Mouse (Mus musculus) midbrain, embryonic 11.5 days (tissue): ENCODE results near the gene Gm13283. TPM values are rescaled to one million over a fixed set of nuclear protein-coding genes. Genes with fewer than 3 reads are reported as not detected.
"Not testable (repeated sequence)": the region's sequence is repeated elsewhere in the genome, so short reads cannot be mapped to it uniquely, and the experiment has no call there.

Experiments
- ATAC-seq: fragments of 200-750 bp; cut with Nextera tagmentation; 2 replicates; pipeline ENCODE4 v1.8.0; 2017; ENCODE audit warnings: moderate TSS enrichment, moderate library complexity; ENCODE audit not compliant: low FRiP score
- DNase-seq: peaks from one replicate; pipeline ENCODE4 v3.0.0; 2015; ENCODE audit warnings: low spot score; ENCODE audit errors: missing footprints
- H3K27ac ChIP-seq: fragments of 300-500 bp; sonication (generic); 2 replicates; pipeline ENCODE4 v1.5.1; 2014; ENCODE audit warnings: low read depth, low read length
- H3K27me3 ChIP-seq: fragments of 300-500 bp; sonication (generic); 2 replicates; pipeline ENCODE4 v1.6.1; 2014; ENCODE audit warnings: mild to moderate bottlenecking, low read length, moderate library complexity, mixed read lengths; ENCODE audit not compliant: control insufficient read depth, insufficient read depth
- H3K36me3 ChIP-seq: fragments of 300-500 bp; sonication (generic); 2 replicates; pipeline ENCODE4 v1.6.1; 2014; ENCODE audit warnings: mild to moderate bottlenecking, low read length, moderate library complexity, mixed read lengths; ENCODE audit not compliant: control insufficient read depth, insufficient read depth
- H3K4me1 ChIP-seq: fragments of 300-500 bp; sonication (generic); 2 replicates; pipeline ENCODE4 v1.6.1; 2014; ENCODE audit warnings: low read length; ENCODE audit not compliant: control insufficient read depth, insufficient read depth
- H3K4me2 ChIP-seq: fragments of 300-500 bp; sonication (generic); 2 replicates; pipeline ENCODE4 v1.6.1; 2014; ENCODE audit warnings: mild to moderate bottlenecking, moderate library complexity
- H3K4me3 ChIP-seq: fragments of 300-500 bp; sonication (generic); 2 replicates; pipeline ENCODE4 v1.5.1; 2014; ENCODE audit warnings: low read depth, low read length
- H3K9ac ChIP-seq: fragments of 300-500 bp; sonication (generic); 2 replicates; pipeline ENCODE4 v1.6.1; 2014; ENCODE audit warnings: low read length
- H3K9me3 ChIP-seq: fragments of 300-500 bp; sonication (generic); 2 replicates; pipeline ENCODE4 v1.6.1; 2016; ENCODE audit warnings: low read length; ENCODE audit not compliant: control insufficient read depth
- WGBS: fragments of 180-500 bp; shearing (Covaris S2); extraction: QIAGEN DNeasy Blood & Tissue Kit; methylation state at CpG from one replicate; pipeline ENCODE4 v1.1.7; 2014; 5-methylcytosine and 5-hydroxymethylcytosine counted together
- polyA plus RNA-seq: library from polyadenylated mRNA; unstranded; fragments of >200 nt; fragmentation: Nextera tagmentation; extraction: Ambion mirVana; gene quantifications from 2 replicates; pipeline ENCODE4 v1.2.1, GENCODE M21; 2014

The Gm13283 gene
- polyA plus RNA-seq, 1 experiment from 2014 or later = 0.15 TPM

DNA sequence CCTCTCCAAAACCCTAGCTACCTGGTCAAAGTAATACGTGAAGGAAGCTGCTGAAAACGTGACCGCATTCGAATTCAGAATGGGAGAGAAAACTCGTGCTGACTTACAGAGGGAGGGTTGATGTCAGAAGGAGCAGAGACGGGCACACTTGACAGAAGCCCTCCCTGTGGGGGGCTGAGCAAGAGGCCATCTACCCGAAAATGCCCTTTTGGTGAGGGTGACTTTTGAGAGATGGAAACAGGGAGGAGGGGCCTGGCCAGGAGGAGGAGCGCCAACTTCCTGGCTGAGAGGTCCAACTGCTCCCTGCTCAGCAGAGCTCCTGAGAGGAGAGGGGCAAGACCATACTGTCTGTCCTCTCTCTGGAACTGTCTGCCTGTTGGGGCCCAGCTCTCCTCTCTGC lies 45.3 kb downstream of the Gm13283 start, which contains the start of gene Gm13288:
Gene Gm13288 (plus strand): TSS at position 301 of the 400 bp plus-strand sequence.
- not testable (repeated sequence) for H3K27ac ChIP-seq, H3K9ac ChIP-seq, H3K4me2 ChIP-seq, H3K4me1 ChIP-seq, H3K27me3 ChIP-seq, H3K4me3 ChIP-seq, H3K36me3 ChIP-seq, ATAC-seq, H3K9me3 ChIP-seq, DNase-seq
- WGBS = no CpG with 5 or more reads among the region's 8 CpGs

DNA sequence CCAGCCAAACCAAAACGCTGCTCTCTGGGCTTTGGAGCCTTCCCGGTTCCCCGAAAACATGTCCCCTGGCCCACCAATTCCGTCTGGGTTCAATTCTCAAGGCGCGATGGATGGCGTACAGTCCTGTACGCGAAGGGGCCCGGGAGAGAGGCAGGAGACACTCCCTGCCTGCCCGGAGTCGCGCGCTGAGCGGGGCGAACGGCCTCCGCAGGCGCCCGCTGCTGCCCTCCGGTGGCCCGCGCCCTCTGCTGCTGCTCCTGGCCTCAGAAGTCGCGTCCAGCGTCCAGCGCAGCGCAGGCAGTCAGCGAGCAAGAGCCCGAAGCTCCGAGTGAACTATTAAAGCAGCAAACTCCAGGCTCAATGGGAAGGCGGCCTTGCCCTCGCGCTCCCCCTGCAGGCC lies 45.8 kb downstream of the Gm13283 start:
- H3K36me3 ChIP-seq, DNase-seq, H3K4me3 ChIP-seq, H3K27me3 ChIP-seq, H3K4me2 ChIP-seq, H3K9me3 ChIP-seq, H3K9ac ChIP-seq, H3K27ac ChIP-seq, H3K4me1 ChIP-seq, ATAC-seq: not testable (repeated sequence)
- WGBS = 0% methylated on average over 11 of the region's 34 CpGs

Other genes starting within 250 kb of the Gm13283 start
- gene Ifnb1, start 237.3 kb upstream of the Gm13283 start, polyA plus RNA-seq = not detected in 2 replicates
- gene Ifna15, start 201.9 kb upstream of the Gm13283 start, polyA plus RNA-seq = not detected in 2 replicates
- not detected in 2 replicates for gene Ifna14, start 188.3 kb upstream of the Gm13283 start, polyA plus RNA-seq
- gene Ifna9, start 167.7 kb upstream of the Gm13283 start, polyA plus RNA-seq = not detected in 2 replicates
- gene Ifna12, start 156.7 kb upstream of the Gm13283 start, polyA plus RNA-seq = not detected in 2 replicates
- not detected in 2 replicates for gene C87499, start 125.7 kb upstream of the Gm13283 start, polyA plus RNA-seq
- gene Ifna13, start 115.7 kb upstream of the Gm13283 start, polyA plus RNA-seq = not detected in 2 replicates
- gene Ifna16, start 83.2 kb upstream of the Gm13283 start, polyA plus RNA-seq = not detected in 2 replicates
- gene Ifna2, start 76.2 kb upstream of the Gm13283 start, polyA plus RNA-seq = not detected in 2 replicates
- not detected in 2 replicates for gene Ifnab, start 68.8 kb upstream of the Gm13283 start, polyA plus RNA-seq
- 1.4 and 1.6 TPM in 2 replicates for gene Gm26566, start 38.3 kb upstream of the Gm13283 start, polyA plus RNA-seq
- gene Klhl9, start 37.7 kb upstream of the Gm13283 start, polyA plus RNA-seq = 153 and 169 TPM in 2 replicates
- gene Gm13271, start 5.3 kb upstream of the Gm13283 start, polyA plus RNA-seq = not detected in 2 replicates
- gene Gm13290, start 13.7 kb downstream of the Gm13283 start, polyA plus RNA-seq = not detected in 2 replicates
- not detected in 2 replicates for gene Gm13289, start 16.8 kb downstream of the Gm13283 start, polyA plus RNA-seq
- gene Gm13272, start 19.7 kb downstream of the Gm13283 start, polyA plus RNA-seq = not detected in 2 replicates
- gene Ifnz, start 22.0 kb downstream of the Gm13283 start, polyA plus RNA-seq = not detected in 2 replicates
- gene Gm13276, start 25.6 kb downstream of the Gm13283 start, polyA plus RNA-seq = not detected in 2 replicates
- not detected in 2 replicates for gene Gm13277, start 28.5 kb downstream of the Gm13283 start, polyA plus RNA-seq
- gene Gm13278, start 31.4 kb downstream of the Gm13283 start, polyA plus RNA-seq = not detected in 2 replicates
- gene Gm13275, start 34.4 kb downstream of the Gm13283 start, polyA plus RNA-seq = not detected in 2 replicates
- not detected in 2 replicates for gene Gm13279, start 37.3 kb downstream of the Gm13283 start, polyA plus RNA-seq
- gene Gm13285, start 39.5 kb downstream of the Gm13283 start, polyA plus RNA-seq = 0.29 and 0.61 TPM in 2 replicates
- gene Gm13287, start 43.1 kb downstream of the Gm13283 start, polyA plus RNA-seq = not detected in 2 replicates
- gene Gm13288, start 45.4 kb downstream of the Gm13283 start, polyA plus RNA-seq = 0.12 TPM in 1 of 2 replicates, not detected in the other
- not detected in 2 replicates for gene Ifna7, start 56.1 kb downstream of the Gm13283 start, polyA plus RNA-seq
- not detected in 2 replicates for gene Ifna11, start 59.8 kb downstream of the Gm13283 start, polyA plus RNA-seq
- not detected in 2 replicates for gene Ifna6, start 67.3 kb downstream of the Gm13283 start, polyA plus RNA-seq
- not detected in 2 replicates for gene Ifna5, start 75.4 kb downstream of the Gm13283 start, polyA plus RNA-seq
- gene Ifna4, start 81.7 kb downstream of the Gm13283 start, polyA plus RNA-seq = not detected in 2 replicates
- gene Ifna1, start 90.0 kb downstream of the Gm13283 start, polyA plus RNA-seq = not detected in 2 replicates
- not detected in 2 replicates for gene Ifne, start 120.1 kb downstream of the Gm13283 start, polyA plus RNA-seq